ENCODE assay signal across 10 mouse cellular contexts in the genomic region with DNA sequence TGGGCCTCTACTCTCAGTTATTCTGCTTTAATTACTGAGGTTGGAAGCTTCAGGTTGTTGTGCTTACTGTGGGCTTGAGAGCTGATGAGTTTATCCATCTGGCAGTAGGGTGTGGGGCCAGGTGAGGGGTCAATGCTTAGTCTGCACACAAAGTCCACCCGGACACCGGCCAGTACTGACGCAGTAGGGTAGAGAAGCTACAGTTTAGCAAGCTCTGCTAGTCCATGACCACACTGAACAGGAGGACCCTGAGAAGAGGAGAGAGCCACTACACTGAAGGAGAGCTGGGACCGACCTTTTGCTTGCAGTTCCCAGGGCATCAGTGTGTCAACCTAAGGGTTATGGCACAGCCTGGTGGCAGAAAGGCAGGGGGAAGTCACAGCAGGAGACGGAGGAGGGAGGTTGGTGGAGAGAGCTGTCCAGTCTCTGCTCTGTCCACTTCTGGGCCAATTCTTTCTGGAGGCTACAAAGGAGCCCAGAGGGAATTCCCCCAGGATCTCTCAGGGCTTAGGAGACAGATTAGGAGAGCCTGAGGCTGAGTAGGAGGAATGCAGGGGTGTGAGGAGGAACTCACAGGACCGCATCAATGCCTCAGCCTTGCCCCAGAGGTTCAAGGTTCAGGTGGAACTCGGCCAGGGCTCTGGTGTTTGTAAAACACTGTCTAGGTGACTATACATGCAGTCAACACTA. TPM values are rescaled to one million over a fixed set of nuclear protein-coding genes. Genes with fewer than 3 reads are reported as not detected.
DNase-seq lines count a peak whose midpoint lies in the region; ATAC-seq and TF ChIP-seq lines count a peak whose summit lies in the region.
"Had no signal": no experiment of that assay in that cellular context is flagged by ENCODE, and none has a peak within 500 bp of the region (broad histone marks: within the 10 kb centered on the region; RNA-seq: fewer than 3 reads in every experiment).

No protein-coding gene starts in this region.

- DNase-seq in adrenal gland, postnatal 14 days, result peak; percentile 69
- DNase-seq in adrenal gland, adult 18-20 months (ENCODE audit: low spot score in 2 of 2), result no peak
- DNase-seq in midbrain, postnatal 0 days (ENCODE audit: low spot score), result no peak
- DNase-seq in midbrain, embryonic 11.5 days (ENCODE audit: low spot score, missing footprints), result no peak
- DNase-seq in kidney, postnatal 14 days, result peak; percentile 87
- peak; percentile 50 for DNase-seq in yolk sac, embryonic 10.5 days (ENCODE audit: low spot score)
- DNase-seq in spleen, adult 12 weeks (ENCODE audit: low spot score), result no peak
- no peak for DNase-seq in midbrain, embryonic 10.5 days (ENCODE audit: low spot score)

- no peaks in the 10 kb centered on the region for H3K9me3 ChIP-seq in midbrain, postnatal 0 days (ENCODE audit: low read length)
- H3K9me3 ChIP-seq in midbrain, embryonic 11.5 days (ENCODE audit: control insufficient read depth, low read length), result no peaks in the 10 kb centered on the region
- H3K9me3 ChIP-seq in midbrain, embryonic 10.5 days (replicated peaks), result no peaks in the 10 kb centered on the region
- H3K9me3 ChIP-seq: limb, embryonic 15.5 days had no signal

- H3K27ac ChIP-seq in midbrain, postnatal 0 days (ENCODE audit: low read depth, low read length), result no peak overlapping the region
- no peak overlapping the region for H3K27ac ChIP-seq in midbrain, embryonic 11.5 days (ENCODE audit: low read depth, low read length)
- H3K27ac ChIP-seq in midbrain, embryonic 10.5 days (replicated peaks), result no peak overlapping the region
- H3K27ac ChIP-seq: limb, embryonic 15.5 days had no signal

- H3K27me3 ChIP-seq in midbrain, postnatal 0 days (ENCODE audit: insufficient read depth, low read length), result no peaks in the 10 kb centered on the region
- H3K27me3 ChIP-seq in midbrain, embryonic 11.5 days (ENCODE audit: control insufficient read depth, insufficient read depth, low read length), result no peaks in the 10 kb centered on the region
- peaks cover 17% of the 10 kb centered on the region; the same call in 1 of the 2 replicates for H3K27me3 ChIP-seq in midbrain, embryonic 10.5 days (ENCODE audit: low read depth, poor library complexity, severe bottlenecking)

- ATAC-seq in midbrain, postnatal 0 days (ENCODE audit: low FRiP score), result no peak
- ATAC-seq in midbrain, embryonic 11.5 days (ENCODE audit: low FRiP score), result no peak
- ATAC-seq: activated CD4-positive, CD25-positive, alpha-beta regulatory T cell, adult 4 months had no signal

- H3K9ac ChIP-seq in midbrain, postnatal 0 days (replicated peaks; ENCODE audit: low read length, poor library complexity, severe bottlenecking), result no peak overlapping the region
- no peak overlapping the region for H3K9ac ChIP-seq in midbrain, embryonic 11.5 days (ENCODE audit: low read length)
- H3K9ac ChIP-seq: limb, embryonic 15.5 days had no signal

- peak; percentile 18; the same call in 1 of the 2 replicates for TF ChIP-seq CTCF in midbrain, postnatal 0 days (IDR thresholded peaks at IDR 0.05)

- H3K36me3 ChIP-seq in midbrain, postnatal 0 days (ENCODE audit: insufficient read depth, low read length), result no peaks in the 10 kb centered on the region
- H3K36me3 ChIP-seq in midbrain, embryonic 11.5 days (ENCODE audit: control insufficient read depth, insufficient read depth, low read length), result no peaks in the 10 kb centered on the region
- no peaks in the 10 kb centered on the region for H3K36me3 ChIP-seq in midbrain, embryonic 10.5 days
- H3K36me3 ChIP-seq: limb, embryonic 15.5 days had no signal

- no peak overlapping the region for H3K4me3 ChIP-seq in midbrain, postnatal 0 days (ENCODE audit: low read depth, low read length)
- no peak overlapping the region for H3K4me3 ChIP-seq in midbrain, embryonic 11.5 days (ENCODE audit: low read depth, low read length)
- H3K4me3 ChIP-seq in midbrain, embryonic 10.5 days, result no peak overlapping the region
- H3K4me3 ChIP-seq: limb, embryonic 15.5 days had no signal

- H3K4me1 ChIP-seq in midbrain, postnatal 0 days (ENCODE audit: insufficient read depth, low read length), result no peaks in the 10 kb centered on the region
- 0 out of 2 replicates have a peak, but pooled peaks cover 4% of the 10 kb centered on the region for H3K4me1 ChIP-seq in midbrain, embryonic 11.5 days (ENCODE audit: control insufficient read depth, insufficient read depth, low read length)
- peaks cover 34% of the 10 kb centered on the region for H3K4me1 ChIP-seq in midbrain, embryonic 10.5 days

- H3K4me2 ChIP-seq in midbrain, postnatal 0 days (ENCODE audit: low read depth, low read length, poor library complexity, severe bottlenecking), result no peak overlapping the region
- H3K4me2 ChIP-seq in midbrain, embryonic 11.5 days, result no peak overlapping the region
- H3K4me2 ChIP-seq: limb, embryonic 15.5 days had no signal

- 78% methylated on average over 7 of the region's 7 CpGs for WGBS in midbrain, postnatal 0 days
- WGBS in midbrain, embryonic 11.5 days, result 79% methylated on average over 7 of the region's 7 CpGs
- WGBS in midbrain, embryonic 10.5 days, result 72% methylated on average over 7 of the region's 7 CpGs

RNA-seq across cellular contexts. Expression of a gene that starts 43.5 kb away (rescaled TPM):
- 0.56 and 0.60 TPM in 2 replicates for total RNA-seq in adrenal gland, postnatal 14 days (2021)
- total RNA-seq in adrenal gland, adult 18-20 months (2021), result under 1 TPM; 0.13 to 0.17 TPM
- 48.1 and 54.7 TPM in 2 replicates for total RNA-seq in midbrain, postnatal 0 days (2014; rRNA removed)
- polyA plus RNA-seq in midbrain, postnatal 0 days (2015; fragmentation: Nextera tagmentation; extraction: Ambion mirVana), result 46.6 and 50.3 TPM in 2 replicates
- polyA plus RNA-seq in midbrain, embryonic 11.5 days (2014; fragmentation: Nextera tagmentation; extraction: Ambion mirVana), result 17.1 and 20.1 TPM in 2 replicates
- polyA plus RNA-seq in midbrain, embryonic 10.5 days (2016; fragmentation: Nextera tagmentation; extraction: Ambion mirVana), result 12.8 and 18.4 TPM in 2 replicates
- polyA plus RNA-seq: activated CD4-positive, CD25-positive, alpha-beta regulatory T cell, adult 4 months had no signal

RNA-seq across cellular contexts. Expression of a gene that starts 53.6 kb away (rescaled TPM):
- total RNA-seq in adrenal gland, postnatal 14 days (2021), result 163 and 182 TPM in 2 replicates
- 100 to 1,000 TPM; 129 to 206 TPM for total RNA-seq in adrenal gland, adult 18-20 months (2021)
- total RNA-seq in midbrain, postnatal 0 days (2014; rRNA removed), result 5.3 and 8.6 TPM in 2 replicates
- 5.8 and 6.5 TPM in 2 replicates for polyA plus RNA-seq in midbrain, postnatal 0 days (2015; fragmentation: Nextera tagmentation; extraction: Ambion mirVana)
- polyA plus RNA-seq in midbrain, embryonic 11.5 days (2014; fragmentation: Nextera tagmentation; extraction: Ambion mirVana), result 7.9 and 11.4 TPM in 2 replicates
- polyA plus RNA-seq in midbrain, embryonic 10.5 days (2016; fragmentation: Nextera tagmentation; extraction: Ambion mirVana), result 9.0 and 10.3 TPM in 2 replicates

Comparison
In these comparisons a context has a peak if more than half of its experiments do, and no peak if none do; other contexts are left out.
1. DNase-seq: peak in adrenal gland, postnatal 14 days (single experiment), kidney, postnatal 14 days (single experiment) and yolk sac, embryonic 10.5 days (single experiment); none in adrenal gland, adult 18-20 months (0 of 2), midbrain, postnatal 0 days (single experiment), midbrain, embryonic 11.5 days (single experiment), spleen, adult 12 weeks (single experiment) and midbrain, embryonic 10.5 days (single experiment).
2. RNA of a gene that starts 43.5 kb away (total RNA-seq): 48.1 to 54.7 TPM in midbrain, postnatal 0 days; 0.56 to 0.60 TPM in adrenal gland, postnatal 14 days and 0.13 to 0.17 TPM in adrenal gland, adult 18-20 months; every median in the first group is over 10 times any median in the second.
3. RNA of a gene that starts 53.6 kb away (total RNA-seq): 129 to 206 TPM in adrenal gland, adult 18-20 months and 163 to 182 TPM in adrenal gland, postnatal 14 days; 5.3 to 8.6 TPM in midbrain, postnatal 0 days; every median in the first group is over 10 times any median in the second.